Mouse (Mus musculus): ENCODE data around the gene Ntm.
A peak's percentile ranks its signal among the peaks of the same experiment; 100 is the strongest.

Gene Ntm

DNA sequence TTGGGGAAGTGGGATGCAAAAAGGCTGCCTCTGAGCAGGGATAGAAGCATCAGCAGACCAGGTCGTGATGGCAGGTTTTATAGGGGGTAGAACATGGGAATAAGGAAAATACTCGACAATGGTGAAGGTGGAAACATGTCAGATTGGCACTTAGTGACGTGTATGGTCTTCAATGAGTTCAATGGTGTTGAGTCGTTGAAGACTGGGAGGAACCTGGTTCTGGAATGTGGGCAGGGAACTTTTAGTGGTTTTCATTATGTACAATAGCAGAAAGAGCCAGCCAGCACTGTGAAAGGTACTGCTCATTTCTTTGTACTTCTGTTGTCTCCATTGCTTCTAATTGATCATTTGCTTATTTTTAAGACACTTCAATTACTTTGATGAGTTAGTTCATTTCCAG, 214.9 kb downstream of the Ntm start:
- no peak for DNase-seq

DNA sequence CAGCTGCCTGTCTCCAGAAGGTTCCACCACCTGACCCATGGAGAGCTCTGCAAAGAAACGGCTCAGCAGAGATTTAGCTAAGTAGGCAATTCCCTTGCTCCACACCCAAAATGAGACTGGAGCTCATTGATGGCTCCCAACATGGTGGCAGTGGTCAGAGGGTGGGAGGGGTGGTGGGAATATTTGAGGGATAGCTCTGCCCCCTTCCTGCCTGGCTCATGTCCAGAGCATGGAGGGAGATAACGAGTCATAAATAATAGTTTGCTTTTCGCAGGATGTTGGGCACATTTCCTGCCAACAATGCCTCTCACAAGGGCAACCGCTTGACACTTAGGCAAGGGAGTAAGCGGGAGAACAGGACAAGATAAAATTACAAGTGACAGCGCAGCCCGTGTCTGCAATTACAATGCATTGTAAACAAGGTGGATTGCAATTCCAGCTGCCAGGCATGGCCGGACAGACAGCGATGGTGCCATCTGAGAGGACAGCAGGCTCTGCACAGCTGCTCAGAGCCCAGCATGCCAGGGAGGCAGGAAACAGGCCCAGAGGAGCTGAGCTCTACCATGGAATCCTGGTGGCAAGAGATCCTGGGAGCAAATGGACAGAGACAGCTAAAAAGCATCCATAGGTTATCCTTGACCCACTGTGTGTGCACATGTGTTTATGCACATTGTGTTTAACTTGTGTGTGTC, 224.0 kb downstream of the Ntm start:
- no peak for DNase-seq

DNA sequence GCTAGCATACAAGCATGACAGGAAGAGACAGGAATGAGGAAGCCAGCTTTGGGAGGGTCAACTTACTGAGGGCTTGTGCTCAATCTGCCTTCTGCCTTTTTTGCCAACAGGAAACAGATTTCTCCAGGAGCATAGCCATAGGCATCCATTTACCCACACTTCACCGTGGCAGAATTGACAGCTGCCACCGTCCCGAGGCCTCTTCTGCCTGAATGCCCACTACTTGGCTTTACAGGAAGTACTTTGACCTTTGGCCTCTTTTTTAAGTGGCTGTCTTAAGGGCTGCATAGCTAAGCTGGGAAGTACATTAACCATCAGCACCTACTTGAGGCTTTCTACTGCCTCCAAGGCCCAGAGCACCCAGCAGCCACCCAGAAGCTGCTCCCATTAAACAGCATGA, 226.9 kb downstream of the Ntm start:
- DNase-seq = no peak

DNA sequence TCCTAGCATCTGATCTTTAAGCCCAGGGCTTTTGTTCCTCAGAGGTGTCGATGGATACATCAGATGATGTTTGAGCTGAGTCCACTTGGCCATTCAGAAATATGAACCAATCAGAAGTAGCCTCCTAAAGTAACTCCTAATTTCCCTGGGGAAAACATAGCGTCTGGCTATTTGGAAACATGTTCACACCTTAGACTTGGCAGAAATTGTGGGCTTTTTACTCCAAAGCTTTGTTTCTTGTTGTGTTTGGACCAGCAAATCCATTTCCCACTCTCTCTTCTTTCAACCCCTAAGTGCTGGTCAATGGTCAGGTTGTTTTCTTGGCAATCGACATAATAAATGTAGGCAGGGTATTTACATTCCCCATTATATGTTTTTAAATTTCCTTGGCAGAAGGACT, 230.0 kb downstream of the Ntm start:
- DNase-seq = no peak

DNA sequence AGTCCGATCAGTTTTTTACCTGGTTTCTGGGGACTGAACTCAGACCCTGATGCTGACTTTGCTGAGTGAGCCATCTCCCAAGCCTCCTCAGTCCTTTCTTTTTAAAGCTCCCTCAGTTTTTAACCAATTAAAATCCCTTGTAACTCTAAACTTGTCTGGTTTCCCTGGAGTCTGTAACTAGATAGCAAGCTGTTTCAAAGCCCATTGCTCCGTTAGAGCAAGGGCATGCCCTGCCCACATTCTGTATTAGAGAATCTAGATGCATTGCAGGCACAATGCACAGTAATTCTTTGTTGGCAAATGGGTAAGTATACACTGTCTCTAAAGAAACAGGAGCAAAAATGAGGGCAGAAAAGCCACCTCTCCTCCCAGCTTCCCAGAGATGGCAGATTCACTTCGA, 231.3 kb downstream of the Ntm start:
- DNase-seq = no peak

DNA sequence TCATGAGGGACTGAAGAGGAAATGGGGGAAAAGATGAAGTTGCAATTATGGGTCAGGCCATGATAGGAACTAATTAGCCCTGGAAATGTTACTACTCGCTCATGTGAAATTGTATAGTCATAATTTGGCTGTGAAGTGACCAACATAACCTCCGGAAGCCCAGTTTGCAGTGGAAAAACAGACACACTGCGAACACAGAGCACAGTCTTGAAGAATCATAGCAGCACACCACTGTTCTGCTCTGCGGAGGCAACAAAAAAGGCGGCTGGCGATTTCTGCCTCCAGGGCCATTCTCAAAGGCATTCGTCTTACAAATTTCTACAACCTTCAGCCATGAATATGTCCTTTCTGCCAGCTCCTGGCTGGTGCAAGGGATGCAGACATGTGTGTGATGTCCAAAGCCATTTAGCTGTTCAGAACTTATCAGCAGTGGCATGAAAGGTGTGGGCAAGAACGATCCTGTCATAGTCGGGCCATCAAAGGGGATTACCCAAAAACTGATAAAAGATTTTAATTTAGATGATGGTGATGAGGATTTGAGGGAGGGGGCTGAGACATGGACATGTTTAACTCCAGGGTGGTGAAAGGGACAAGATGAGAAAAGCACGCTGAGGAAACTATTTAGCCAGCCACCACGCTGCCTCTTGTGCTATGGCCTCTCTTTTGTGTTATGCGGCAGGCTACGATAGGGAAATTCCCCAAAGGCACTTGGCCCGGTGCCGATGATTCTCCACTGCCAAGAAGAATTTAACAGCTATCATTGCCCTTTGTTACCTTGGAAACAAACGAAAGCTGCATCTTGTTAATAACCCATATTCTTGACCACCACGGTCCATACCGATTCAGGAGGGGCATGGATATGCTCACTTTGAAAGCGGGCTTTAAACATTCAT, 235.2 kb downstream of the Ntm start:
- no peak for DNase-seq

DNA sequence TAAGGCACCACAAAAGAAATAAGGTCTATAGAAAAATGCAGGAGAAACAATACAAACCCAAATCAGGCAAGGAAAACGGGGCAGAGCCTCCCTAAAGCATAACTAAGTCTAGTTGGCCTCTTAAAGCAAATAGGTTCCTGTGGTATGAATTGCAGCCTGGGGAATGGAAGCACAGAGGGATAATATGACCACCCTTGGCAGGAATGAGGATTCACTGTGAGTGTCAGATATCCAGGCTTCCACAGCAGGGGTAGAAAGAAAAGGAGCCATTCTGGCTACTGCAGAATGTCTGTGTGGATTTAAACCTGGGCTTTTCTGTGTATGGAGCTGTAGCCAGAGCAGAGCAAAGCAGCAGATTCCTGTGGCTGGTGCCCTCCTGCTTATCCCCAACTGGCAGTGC, 241.5 kb downstream of the Ntm start:
- DNase-seq = no peak

DNA sequence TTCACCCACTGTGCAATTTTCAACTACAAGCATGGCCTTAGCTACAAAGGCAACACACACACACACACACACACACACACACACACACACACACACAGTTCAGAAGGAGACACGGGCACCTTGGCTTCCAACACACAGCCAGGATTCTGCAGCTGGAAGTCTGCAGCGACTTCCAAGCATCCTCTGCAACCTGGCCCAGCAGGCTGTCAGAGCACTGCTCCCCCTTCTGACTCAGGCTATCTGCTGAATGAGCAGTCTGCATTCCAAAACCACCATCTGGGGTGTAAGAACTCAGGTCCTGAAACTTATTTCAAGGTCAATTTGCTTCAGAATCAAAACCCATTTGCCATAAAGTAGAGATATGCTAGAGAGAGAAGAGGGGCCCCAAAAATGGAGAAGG, 246.1 kb downstream of the Ntm start:
- no peak for DNase-seq

DNA sequence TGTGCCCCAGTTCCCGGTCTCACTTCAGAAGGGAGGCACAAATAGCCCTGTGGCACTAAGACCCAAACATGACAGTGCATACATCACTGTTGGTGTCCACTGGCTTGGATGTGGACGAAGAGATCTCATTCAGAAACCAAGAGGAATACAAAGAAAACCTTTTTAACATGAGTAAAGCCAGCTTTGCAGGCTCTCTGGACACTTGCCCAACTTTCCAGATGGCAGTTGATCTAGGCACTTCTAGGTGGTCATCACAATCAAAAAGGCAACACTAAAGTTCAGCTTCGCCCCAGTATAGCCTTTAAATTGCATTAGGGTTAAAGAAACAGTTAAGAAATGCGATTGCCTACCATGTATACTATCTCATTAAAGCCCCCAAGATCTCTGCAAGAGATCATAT, 264.7 kb downstream of the Ntm start:
- DNase-seq = peak; percentile 33

DNA sequence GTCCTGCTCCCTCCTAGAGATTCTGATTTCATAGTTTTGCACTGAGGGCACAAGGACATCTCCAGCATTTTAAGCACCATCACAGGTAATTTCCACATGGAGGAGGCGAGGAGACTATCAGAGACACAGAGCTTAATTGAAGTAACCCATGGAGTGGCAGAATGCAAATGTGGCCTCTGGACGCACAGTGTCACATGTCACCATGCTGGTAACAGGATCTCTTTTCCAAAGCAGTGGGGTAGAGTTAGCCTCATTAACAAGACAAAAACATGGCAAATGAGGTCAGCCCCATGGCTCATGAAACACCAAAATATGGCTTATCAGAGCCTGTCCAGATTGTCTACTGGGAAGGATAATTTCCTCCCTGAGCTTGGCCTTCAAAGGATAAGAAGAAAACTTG, 268.8 kb downstream of the Ntm start:
- DNase-seq = no peak

DNA sequence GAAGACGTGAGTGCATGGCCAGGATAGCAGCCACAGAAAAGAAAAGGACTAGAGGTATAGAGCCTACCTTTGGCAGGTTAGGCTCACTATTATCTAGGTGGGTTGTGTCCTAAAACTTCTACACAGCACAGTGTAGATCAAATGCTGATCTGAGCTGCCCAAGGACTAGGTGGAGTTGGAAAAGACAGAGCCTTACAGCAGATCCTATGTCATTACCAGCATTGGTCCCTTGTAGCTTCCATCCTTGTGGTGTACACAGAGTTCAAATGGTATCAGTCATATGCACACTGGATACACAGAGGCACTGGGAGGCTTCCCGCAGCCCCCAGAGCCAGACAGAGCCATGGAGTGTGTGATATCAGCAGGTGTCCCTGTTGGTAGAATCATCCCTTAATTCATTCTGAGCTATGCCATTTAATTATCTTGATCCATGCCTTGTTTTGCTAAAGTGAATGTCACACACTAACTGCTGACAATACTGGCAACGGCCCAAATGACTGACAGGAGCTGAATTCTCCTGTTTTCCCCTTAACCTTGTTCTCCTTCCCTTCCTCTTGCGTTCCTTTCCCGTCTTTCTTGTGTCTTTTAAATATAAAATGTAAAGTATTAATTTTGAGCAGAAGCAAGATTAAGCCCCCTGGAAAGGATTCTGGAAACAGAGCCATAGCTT, 271.6 kb downstream of the Ntm start:
- DNase-seq = no peak

DNA sequence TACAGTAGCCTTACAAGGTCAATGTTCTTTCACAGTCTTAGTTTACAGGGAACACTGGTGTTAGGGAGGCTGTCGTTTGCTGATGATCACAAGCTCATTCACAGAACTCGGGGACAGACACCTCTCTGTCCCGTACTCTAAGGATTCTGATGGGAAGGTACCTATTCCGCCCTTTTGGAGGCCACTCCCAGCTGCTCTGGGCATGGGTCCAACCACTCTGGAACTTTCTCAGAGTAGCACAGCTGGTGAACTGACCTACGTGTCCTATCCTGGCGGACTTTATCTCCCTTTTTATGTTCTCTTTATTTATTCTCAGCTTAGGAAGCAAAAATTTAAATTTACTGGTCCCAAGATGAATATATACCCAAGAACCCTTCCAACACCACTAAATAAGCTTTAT, 280.7 kb downstream of the Ntm start:
- DNase-seq = no peak

DNA sequence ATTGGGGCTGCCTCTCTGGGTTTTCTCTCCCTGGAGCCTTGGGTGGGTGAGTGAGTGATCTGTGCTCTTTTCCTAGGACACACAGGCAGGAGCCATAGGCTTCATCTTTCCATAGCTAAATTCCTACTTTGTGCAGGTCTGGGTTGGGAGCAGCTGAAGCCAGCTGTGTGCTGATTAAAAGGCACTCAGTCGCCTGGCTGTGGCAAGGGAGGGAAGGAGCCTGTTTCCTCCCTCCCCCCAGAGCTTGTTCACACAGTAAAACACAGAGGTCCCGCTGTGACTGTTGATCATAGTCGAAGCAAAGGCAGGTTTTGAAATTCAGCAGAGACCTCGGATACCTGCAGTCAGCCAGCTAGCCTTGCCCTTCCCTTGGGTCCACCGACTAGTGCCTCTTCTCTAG, 282.3 kb downstream of the Ntm start:
- DNase-seq = no peak

DNA sequence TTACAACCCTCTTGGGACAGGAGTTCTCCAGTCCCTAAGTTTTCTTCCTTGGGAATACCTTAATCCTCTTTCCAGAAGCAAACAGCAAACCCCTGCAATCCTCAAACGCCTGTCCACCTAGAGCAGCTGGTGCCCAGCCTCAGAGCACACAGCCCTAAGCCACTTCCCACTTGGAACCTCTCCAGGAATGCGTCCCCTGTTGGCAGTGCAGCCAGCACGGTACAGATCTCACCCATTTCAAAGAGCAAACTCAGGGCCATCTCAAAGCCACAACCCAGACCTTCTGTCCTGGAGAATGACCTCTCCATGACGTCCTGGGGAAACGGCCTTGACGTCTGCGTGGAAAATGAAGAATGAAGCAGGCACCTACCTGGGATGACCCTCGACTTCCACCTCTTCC, 289.0 kb downstream of the Ntm start:
- DNase-seq = no peak

DNA sequence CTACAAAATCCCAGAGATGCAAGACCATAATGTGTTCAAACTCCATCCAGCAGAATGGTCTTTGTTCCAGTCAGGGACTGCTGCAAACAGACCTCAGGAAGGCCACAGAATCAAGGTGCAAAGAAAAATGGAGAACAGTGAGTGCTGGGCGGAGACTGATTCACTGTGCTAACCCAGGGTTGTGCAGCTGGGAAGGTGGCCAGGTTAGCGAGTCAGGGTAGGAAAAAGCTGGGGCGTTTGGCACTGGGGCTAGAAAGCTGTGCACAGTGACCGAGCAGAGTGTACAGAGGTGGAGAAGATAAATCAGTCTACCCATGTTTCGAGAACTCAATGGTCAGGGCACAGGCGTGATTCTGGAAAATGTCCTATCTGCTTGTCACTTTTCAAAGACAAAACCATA, 291.1 kb downstream of the Ntm start:
- DNase-seq = no peak

DNA sequence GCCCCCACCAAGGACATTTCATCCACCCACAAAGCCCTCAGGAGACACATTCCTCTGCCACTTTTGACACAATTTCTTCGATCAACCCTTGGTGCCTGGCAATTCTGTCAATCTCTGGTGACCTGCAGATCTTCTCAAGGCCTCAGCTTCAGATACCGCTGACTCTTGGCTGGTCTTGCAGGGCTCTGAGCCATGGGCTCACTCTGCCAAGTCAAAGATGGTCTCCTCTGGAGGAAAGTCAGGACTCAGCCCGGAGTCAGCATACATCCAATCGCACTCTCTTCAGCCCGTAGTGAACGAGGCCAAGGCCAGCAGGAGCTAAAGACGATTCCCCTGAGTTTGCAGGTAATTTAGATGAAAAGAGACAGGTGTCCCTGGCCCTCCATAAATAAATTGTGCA, 299.7 kb downstream of the Ntm start:
- DNase-seq = peak; percentile 60

DNA sequence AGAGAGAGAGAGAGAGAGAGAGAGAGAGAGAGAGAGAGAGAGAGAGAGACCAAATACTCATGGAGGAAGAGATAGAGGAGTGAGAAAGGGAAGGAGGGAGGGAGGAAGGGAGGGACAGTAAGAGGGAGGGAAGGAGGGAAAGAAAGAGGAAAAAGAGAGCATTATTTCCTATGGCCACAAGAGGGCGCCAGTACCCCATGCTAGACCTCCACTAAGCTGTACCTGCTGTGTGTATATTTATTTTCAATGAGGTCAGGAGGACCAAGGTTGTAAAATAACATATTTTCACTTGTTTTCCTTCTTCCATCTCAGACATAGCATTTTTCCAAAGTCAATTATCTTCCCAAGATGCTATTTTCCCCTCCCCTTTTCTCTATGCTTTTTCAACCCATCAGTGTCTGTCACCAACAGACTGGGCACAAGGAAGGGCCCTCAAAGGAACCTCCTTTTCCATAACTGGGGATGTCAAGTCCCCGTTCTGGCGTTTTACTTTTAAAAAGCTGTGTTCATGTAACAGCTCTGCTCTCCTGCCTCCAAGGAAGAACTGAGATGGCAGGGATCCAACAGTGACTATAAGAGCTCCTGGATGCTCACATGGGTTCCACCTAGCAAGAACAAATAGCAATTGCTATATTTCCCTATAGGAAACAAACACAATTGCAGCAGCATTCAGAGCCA, 301.3 kb downstream of the Ntm start:
- peak; percentile 57 for DNase-seq

DNA sequence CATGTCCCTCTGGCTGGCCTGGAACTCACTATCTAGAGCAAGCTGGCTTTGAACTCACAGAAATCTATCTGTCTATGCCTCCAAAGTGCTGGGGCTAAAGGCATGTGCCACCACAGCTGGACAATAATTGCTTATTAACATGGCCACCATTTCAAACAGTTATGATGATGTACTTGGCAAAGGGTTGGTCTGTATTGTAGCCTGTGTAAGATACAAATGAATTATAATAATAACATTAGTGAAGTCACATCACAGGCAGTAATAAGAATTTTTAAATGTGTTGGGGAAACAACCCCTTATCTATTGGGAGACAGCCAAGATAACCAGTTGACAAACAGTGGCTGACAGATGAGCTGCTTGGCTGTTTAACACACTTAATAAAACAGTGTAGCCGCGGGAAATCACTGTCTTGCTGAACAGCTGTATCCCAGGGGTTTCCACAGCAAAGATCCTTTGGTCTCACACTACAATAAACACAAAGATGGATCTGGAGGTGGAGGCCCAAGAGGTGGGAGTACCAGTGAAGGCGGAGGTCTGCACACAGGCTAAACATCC, 302.8 kb downstream of the Ntm start:
- DNase-seq = no peak

DNA sequence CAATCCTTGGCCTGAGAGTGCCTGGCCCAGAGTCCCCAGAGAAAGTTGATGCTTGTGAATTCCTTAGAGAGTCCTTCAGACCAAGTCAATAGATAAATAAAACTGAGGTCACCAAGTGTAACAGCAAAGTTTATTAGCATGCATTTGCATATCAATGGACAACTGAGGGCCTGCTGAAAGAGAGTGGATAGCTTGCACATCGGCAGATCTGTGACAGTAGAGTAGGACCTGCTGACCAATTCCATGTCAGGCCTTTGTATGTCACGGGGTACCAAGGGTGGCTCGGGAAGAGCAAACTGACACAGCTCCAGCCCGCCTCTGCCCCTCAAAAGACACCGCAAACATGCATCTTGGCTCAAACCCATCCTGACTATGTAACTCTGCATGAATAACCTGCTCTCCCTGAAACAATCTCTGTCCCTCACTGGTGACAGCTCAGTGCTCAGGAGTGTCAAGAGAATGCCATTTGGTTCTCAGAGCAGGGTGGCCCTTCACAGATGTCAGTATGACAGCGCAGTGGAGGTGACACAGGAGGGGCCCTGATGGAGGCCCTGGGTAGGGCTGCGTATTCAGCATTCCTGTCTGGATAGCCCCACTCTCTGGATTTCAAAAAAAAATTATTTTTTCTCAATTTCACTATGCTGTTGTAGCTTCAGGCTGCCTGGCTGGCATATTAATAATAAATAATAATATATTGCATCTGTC, 305.0 kb downstream of the Ntm start:
- no peak for DNase-seq

DNA sequence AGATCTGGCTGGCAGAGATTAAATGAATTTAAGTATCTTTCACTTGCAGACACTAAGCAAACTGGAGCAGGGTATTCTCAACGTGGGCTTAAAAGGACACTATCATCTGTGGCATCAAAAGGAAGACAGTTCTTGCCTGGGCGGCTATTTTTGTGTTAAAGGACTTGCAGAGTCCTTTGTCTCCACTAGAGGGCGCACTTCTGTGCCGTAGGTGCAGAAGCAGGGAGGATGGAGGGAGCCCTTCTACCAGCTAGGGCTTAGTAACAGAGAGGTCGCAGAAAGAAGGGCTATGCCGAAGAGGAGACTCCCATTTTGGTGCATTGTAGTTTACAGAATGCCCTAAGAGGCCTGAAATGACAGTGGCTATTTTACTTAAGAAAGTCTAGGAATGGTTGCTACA, 308.1 kb downstream of the Ntm start:
- DNase-seq = peak; percentile 50

DNA sequence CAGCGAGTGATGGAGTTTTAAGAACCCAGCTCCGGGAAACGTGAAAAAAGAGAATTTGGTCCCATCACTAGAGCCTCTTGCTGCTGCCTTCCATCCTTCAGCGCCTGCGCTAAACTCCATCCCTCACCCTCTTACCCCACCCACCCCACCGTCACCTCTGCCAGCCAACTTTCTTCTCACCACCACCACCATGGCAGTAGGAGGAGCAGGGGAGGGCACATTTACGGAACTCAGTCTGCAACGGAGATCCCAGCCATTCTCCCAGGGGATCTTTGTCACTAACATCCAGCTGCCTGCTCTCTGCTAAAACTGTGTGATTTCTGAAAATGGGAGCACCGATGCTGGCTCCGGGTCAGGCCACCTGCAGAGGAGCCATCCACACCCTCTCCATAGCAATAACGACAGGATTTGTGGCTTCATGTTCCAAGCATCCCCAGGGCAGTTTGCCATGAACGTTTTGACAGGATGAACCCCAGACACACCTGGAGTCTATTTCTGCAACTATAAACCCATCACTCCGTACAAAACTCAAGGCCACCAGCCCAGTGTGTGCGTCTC, 309.2 kb downstream of the Ntm start:
- DNase-seq = peak; percentile 38

DNA sequence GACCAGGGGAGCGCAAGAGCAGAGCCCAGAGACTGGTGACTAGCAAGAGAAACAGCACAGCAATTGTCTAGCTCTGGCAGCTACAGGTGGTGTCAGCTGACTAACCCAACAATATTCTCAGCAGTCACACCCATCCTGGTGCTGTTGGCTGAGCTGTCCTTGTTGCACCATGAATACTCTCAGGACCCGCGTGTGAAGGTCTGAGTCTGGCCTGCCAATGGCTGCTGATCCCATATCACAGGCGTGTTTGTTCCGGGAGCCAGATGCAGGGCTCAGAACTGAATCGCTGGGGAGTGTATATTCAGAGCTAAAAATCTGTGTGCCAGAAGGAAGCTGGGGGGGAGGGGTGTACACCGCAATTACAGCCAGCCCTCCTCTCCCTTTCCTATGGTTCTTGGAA, 310.1 kb downstream of the Ntm start:
- peak; percentile 19 for DNase-seq
